9 mouse cellular contexts compared by ENCODE assay signal in the genomic region with DNA sequence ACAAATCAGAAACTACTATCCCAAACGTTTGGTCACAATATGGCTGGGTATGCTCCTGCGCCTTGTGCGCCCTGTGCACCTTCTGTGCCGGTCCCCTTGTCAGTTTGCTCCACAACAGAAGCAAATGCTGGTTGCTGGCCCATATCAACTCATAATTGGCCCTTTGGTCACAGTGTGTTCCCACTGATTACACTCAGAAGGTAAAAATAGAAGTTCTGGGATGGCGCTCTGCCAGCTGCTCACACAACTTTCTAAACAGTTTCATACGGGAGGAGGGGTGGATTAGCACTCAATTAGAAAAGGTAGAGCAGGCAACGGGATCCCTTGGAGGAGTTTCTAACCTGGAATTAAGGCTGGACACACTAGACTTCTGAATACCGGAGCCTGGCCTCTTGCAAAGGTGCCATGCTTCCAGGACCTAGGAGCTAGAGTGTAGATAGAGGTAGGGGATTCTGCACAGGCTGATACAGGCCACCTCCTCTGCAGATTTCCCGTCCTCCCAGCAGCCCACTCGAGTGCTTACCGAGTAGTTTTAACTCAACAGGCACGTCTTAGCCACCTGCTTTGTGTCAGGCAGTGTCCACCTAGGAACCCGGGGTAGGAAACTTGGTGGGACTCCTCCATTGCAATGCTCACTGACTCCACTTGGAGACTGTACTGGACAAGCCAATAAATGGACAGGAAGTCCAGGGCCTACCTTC. TPM values are rescaled to one million over a fixed set of nuclear protein-coding genes. Genes with fewer than 3 reads are reported as not detected.
DNase-seq lines count a peak whose midpoint lies in the region; ATAC-seq and TF ChIP-seq lines count a peak whose summit lies in the region.
"Had no signal": no experiment of that assay in that cellular context is flagged by ENCODE, and none has a peak within 500 bp of the region (broad histone marks: within the 10 kb centered on the region; RNA-seq: fewer than 3 reads in every experiment).

No protein-coding gene starts in this region.

- 28% methylated on average over 13 of the region's 13 CpGs for WGBS in heart, embryonic 15.5 days
- WGBS in lung, embryonic 14.5 days = 62% methylated on average over 13 of the region's 13 CpGs
- WGBS in hindbrain, embryonic 10.5 days = 88% methylated on average over 13 of the region's 13 CpGs

- H3K4me3 ChIP-seq in heart, embryonic 15.5 days = no peak overlapping the region
- no peak overlapping the region for H3K4me3 ChIP-seq in lung, embryonic 14.5 days (ENCODE audit: low read depth, low read length)
- H3K4me3 ChIP-seq in hindbrain, embryonic 10.5 days = no peak overlapping the region
- H3K4me3 ChIP-seq: embryonic facial prominence, embryonic 13.5 days had no signal

- peak; percentile 60 for DNase-seq in urinary bladder, postnatal 14 days (ENCODE audit: low spot score)
- DNase-seq in urinary bladder, postnatal 25 days (ENCODE audit: low spot score) = no peak
- peak; percentile 67 for DNase-seq in lung, embryonic 14.5 days
- no peak for DNase-seq in cerebellum, postnatal 25 days
- DNase-seq in embryo, embryonic 11 days = no peak
- DNase-seq in hindbrain, embryonic 10.5 days (ENCODE audit: low spot score) = no peak

- peak overlapping the region; percentile 43 for H3K4me2 ChIP-seq in heart, embryonic 15.5 days
- H3K4me2 ChIP-seq in lung, embryonic 14.5 days = no peak overlapping the region
- H3K4me2 ChIP-seq: embryonic facial prominence, embryonic 13.5 days had no signal

- H3K4me1 ChIP-seq in heart, embryonic 15.5 days (replicated peaks) = peaks cover 27% of the 10 kb centered on the region
- H3K4me1 ChIP-seq in lung, embryonic 14.5 days (ENCODE audit: insufficient read depth) = 0 out of 2 replicates have a peak, but pooled peaks cover 4% of the 10 kb centered on the region
- H3K4me1 ChIP-seq in hindbrain, embryonic 10.5 days (replicated peaks) = no peaks in the 10 kb centered on the region

- H3K27ac ChIP-seq in heart, embryonic 15.5 days = peak overlapping the region; percentile 94
- H3K27ac ChIP-seq in lung, embryonic 14.5 days (ENCODE audit: low read depth) = no peak overlapping the region
- no peak overlapping the region for H3K27ac ChIP-seq in hindbrain, embryonic 10.5 days
- H3K27ac ChIP-seq: embryonic facial prominence, embryonic 13.5 days had no signal

- ATAC-seq in heart, embryonic 15.5 days (replicated peaks; ENCODE audit: insufficient number of reproducible peaks, insufficient read depth, low FRiP score, low read depth) = peak; percentile 86
- no peak for ATAC-seq in lung, embryonic 14.5 days (ENCODE audit: insufficient read depth)
- no peak for ATAC-seq in activated CD4-positive, CD25-positive, alpha-beta regulatory T cell, adult 4 months

- no peaks in the 10 kb centered on the region for H3K36me3 ChIP-seq in heart, embryonic 15.5 days
- H3K36me3 ChIP-seq in lung, embryonic 14.5 days (ENCODE audit: insufficient read depth) = no peaks in the 10 kb centered on the region
- H3K36me3 ChIP-seq in hindbrain, embryonic 10.5 days = no peaks in the 10 kb centered on the region
- H3K36me3 ChIP-seq: embryonic facial prominence, embryonic 13.5 days had no signal

- H3K9ac ChIP-seq in heart, embryonic 15.5 days = no peak overlapping the region
- no peak overlapping the region for H3K9ac ChIP-seq in lung, embryonic 14.5 days
- H3K9ac ChIP-seq: embryonic facial prominence, embryonic 13.5 days had no signal

- no peak for TF ChIP-seq CTCF in lung, embryonic 14.5 days (IDR thresholded peaks at IDR 0.05; ENCODE audit: low read depth)

- H3K27me3 ChIP-seq in heart, embryonic 15.5 days = no peaks in the 10 kb centered on the region
- H3K27me3 ChIP-seq in lung, embryonic 14.5 days (ENCODE audit: insufficient read depth, low read length) = no peaks in the 10 kb centered on the region
- H3K27me3 ChIP-seq in hindbrain, embryonic 10.5 days (ENCODE audit: insufficient read depth, poor library complexity, severe bottlenecking) = no peaks in the 10 kb centered on the region
- H3K27me3 ChIP-seq: embryonic facial prominence, embryonic 13.5 days had no signal

- no peaks in the 10 kb centered on the region for H3K9me3 ChIP-seq in heart, embryonic 15.5 days (replicated peaks)
- H3K9me3 ChIP-seq in lung, embryonic 14.5 days (ENCODE audit: low read depth, low read length) = no peaks in the 10 kb centered on the region
- H3K9me3 ChIP-seq in hindbrain, embryonic 10.5 days = no peaks in the 10 kb centered on the region
- H3K9me3 ChIP-seq: embryonic facial prominence, embryonic 13.5 days had no signal

RNA-seq across cellular contexts. Expression of a gene that starts 16.4 kb away (rescaled TPM):
- 16.6 and 21.8 TPM in 2 replicates for polyA plus RNA-seq in heart, embryonic 15.5 days (2015; fragmentation: Nextera tagmentation; extraction: Ambion mirVana)
- 18.3 and 20.7 TPM in 2 replicates for polyA plus RNA-seq in lung, embryonic 14.5 days (2014; fragmentation: Nextera tagmentation; extraction: Ambion mirVana)
- 12.1 and 18.8 TPM in 2 replicates for polyA plus RNA-seq in hindbrain, embryonic 10.5 days (2016; fragmentation: Nextera tagmentation; extraction: Ambion mirVana)
- 10 to 100 TPM; 20.8 to 23.4 TPM for polyA plus RNA-seq in activated CD4-positive, CD25-positive, alpha-beta regulatory T cell, adult 4 months (2017; shearing (Covaris generic))

RNA-seq across cellular contexts. Expression of a gene that starts 39.6 kb away (rescaled TPM):
- polyA plus RNA-seq in heart, embryonic 15.5 days (2015; fragmentation: Nextera tagmentation; extraction: Ambion mirVana) = 26.3 and 32.3 TPM in 2 replicates
- polyA plus RNA-seq in lung, embryonic 14.5 days (2014; fragmentation: Nextera tagmentation; extraction: Ambion mirVana) = 90.4 and 100 TPM in 2 replicates
- polyA plus RNA-seq in hindbrain, embryonic 10.5 days (2016; fragmentation: Nextera tagmentation; extraction: Ambion mirVana) = 7.4 and 8.7 TPM in 2 replicates
- polyA plus RNA-seq in activated CD4-positive, CD25-positive, alpha-beta regulatory T cell, adult 4 months (2017; shearing (Covaris generic)) = 10 to 100 TPM; 25.2 to 29.7 TPM

Comparison
In these comparisons a context has a peak if more than half of its experiments do, and no peak if none do; other contexts are left out.
1. DNase-seq: peak in urinary bladder, postnatal 14 days (single experiment) and lung, embryonic 14.5 days (single experiment); none in urinary bladder, postnatal 25 days (single experiment), cerebellum, postnatal 25 days (0 of 2), embryo, embryonic 11 days (single experiment) and hindbrain, embryonic 10.5 days (single experiment).